Mouse (Mus musculus): ENCODE measurements around the gene Map2k5.

DNA sequence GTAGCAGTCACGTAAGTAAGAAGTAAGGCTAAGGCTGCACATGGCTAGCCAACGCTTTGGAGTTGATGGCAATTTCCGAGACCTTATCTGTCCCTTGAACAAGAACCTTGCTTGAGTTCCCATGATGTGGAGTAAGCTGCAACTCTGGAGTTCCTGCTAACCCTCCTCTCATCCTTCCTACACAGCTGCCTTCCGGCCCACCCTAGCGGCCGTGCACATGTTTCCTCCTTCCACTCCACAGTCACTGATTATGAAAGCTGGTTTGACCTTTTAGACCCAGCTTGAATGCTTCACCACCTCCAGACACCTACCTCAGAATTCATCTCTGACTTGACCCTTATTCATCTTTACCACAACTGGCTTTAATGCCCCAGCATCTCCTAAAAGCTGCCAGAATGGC lies 82.9 kb downstream of the Map2k5 start:
- TF ChIP-seq POLR2A (IDR thresholded peaks at IDR 0.05; ENCODE audit: borderline replicate concordance, extremely low read depth, low read depth, low read length) (no peak), CTCF (IDR thresholded peaks at IDR 0.05; ENCODE audit: insufficient read depth, low read length) (no peak)

Data from lung, adult 2 months (tissue).